Mouse (Mus musculus): Measurements from ENCODE around the gene Ptpra. TPM values are rescaled to one million over a fixed set of nuclear protein-coding genes. Genes with fewer than 3 reads are reported as not detected.

Ptpra gene
- polyA plus RNA-seq, 1 experiment from 2014 or later: 90.4 TPM

- in situ Hi-C loops (cut with MboI; ENCODE audit: low pct_unique_long_range_greater_than_20kb): no loop called here
- H3K27me3 ChIP-seq: no peaks in the 10 kb centered on the region
- no peak for TF ChIP-seq CTCF (IDR thresholded peaks at IDR 0.05)
- ChIA-PET CTCF (interaction anchor here (0.7 to 2.9 kb wide), 5 partner anchors 10 to 34 kb away, joined by 3 to 16 read pairs (median 3); no protein-coding TSS in a partner anchor), POLR2A (interaction anchor here (0.6 to 1.5 kb wide), 2 partner anchors 10 to 1668 kb away, joined by 4 to 7 read pairs; no protein-coding TSS in a partner anchor)
- DNase-seq (ENCODE audit: low read depth, low spot score) (peak; percentile 20), ATAC-seq (peak; percentile 40)
Observed at GRCm38 (mm10) chr2:130423397-130424125, 26.5 kb upstream of the Ptpra start.

GRCm38 (mm10) chr2:130424126-130424853, 25.8 kb upstream of the Ptpra start, which contains the start of the genes Vps16 and Pced1a:
TSS of gene Vps16 (plus strand) at chr2:130424339.
TSS of gene Pced1a (minus strand) at chr2:130424701.
- peak; percentile 39 for DNase-seq (ENCODE audit: low read depth, low spot score)
- CTCF ChIA-PET: interaction anchor here (0.7 to 2.9 kb wide), 6 partner anchors 9 to 67 kb away, joined by 3 to 16 read pairs (median 4); no protein-coding TSS in a partner anchor
- in situ Hi-C loops (cut with MboI; ENCODE audit: low pct_unique_long_range_greater_than_20kb): no loop called here

GRCm38 (mm10) chr2:130425112-130425511, 25.0 kb upstream of the Ptpra start:
- ChIA-PET CTCF (interaction anchor here (0.9 to 1.8 kb wide), 6 partner anchors 8 to 139 kb away, joined by 3 to 9 read pairs (median 4); partner anchors contain the start of gene Mrps26), POLR2A (interaction anchor here (1.5 kb wide), 1 partner anchor 9 kb away, joined by 4 read pairs; no protein-coding TSS in a partner anchor)
- DNase-seq (ENCODE audit: low read depth, low spot score) (no peak), ATAC-seq (no peak)
- no peak for TF ChIP-seq CTCF (IDR thresholded peaks at IDR 0.05)
- in situ Hi-C loops (cut with MboI; ENCODE audit: low pct_unique_long_range_greater_than_20kb): no loop called here
- H3K27me3 ChIP-seq: no peaks in the 10 kb centered on the region

More at GRCm38 (mm10) chr2:130424126-130424853, 25.8 kb upstream of the Ptpra start, which contains the start of the genes Vps16 and Pced1a:
- TF ChIP-seq CTCF (IDR thresholded peaks at IDR 0.05): no peak
- H3K27me3 ChIP-seq: no peaks in the 10 kb centered on the region
- ATAC-seq: peak; percentile 90
- POLR2A ChIA-PET: interaction anchor here (0.5 to 1.5 kb wide), 2 partner anchors 9 to 12 kb away, joined by 3 to 4 read pairs; no protein-coding TSS in a partner anchor

GRCm38 (mm10) chr2:130429851-130430250, 20.2 kb upstream of the Ptpra start:
- ChIA-PET POLR2A (interaction anchor here (0.6 kb wide), 2 partner anchors 45 to 96 kb away, joined by 3 to 5 read pairs; no protein-coding TSS in a partner anchor), CTCF (no interaction called here)
- in situ Hi-C loops (cut with MboI; ENCODE audit: low pct_unique_long_range_greater_than_20kb): no loop called here
- ATAC-seq: no peak
- DNase-seq (ENCODE audit: low read depth, low spot score): no peak
- no peak for TF ChIP-seq CTCF (IDR thresholded peaks at IDR 0.05)
- no peaks in the 10 kb centered on the region for H3K27me3 ChIP-seq

- DNase-seq (ENCODE audit: low read depth, low spot score): no peak
- no peak for ATAC-seq
- POLR2A ChIA-PET: interaction anchor here (0.6 kb wide), 1 partner anchor 95 kb away, joined by 3 read pairs; no protein-coding TSS in a partner anchor
- no peaks in the 10 kb centered on the region for H3K27me3 ChIP-seq
- CTCF ChIA-PET: no interaction called here
- no peak for TF ChIP-seq CTCF (IDR thresholded peaks at IDR 0.05)
- in situ Hi-C loops (cut with MboI; ENCODE audit: low pct_unique_long_range_greater_than_20kb): no loop called here
Observed at GRCm38 (mm10) chr2:130430484-130430883, 19.6 kb upstream of the Ptpra start.

GRCm38 (mm10) chr2:130432157-130432556, 17.9 kb upstream of the Ptpra start:
- H3K27me3 ChIP-seq: no peaks in the 10 kb centered on the region
- in situ Hi-C loops (cut with MboI; ENCODE audit: low pct_unique_long_range_greater_than_20kb): no loop called here
- TF ChIP-seq CTCF (IDR thresholded peaks at IDR 0.05): no peak
- POLR2A ChIA-PET: no interaction called here
- ATAC-seq: no peak
- CTCF ChIA-PET: interaction anchor here (1.2 to 2.4 kb wide), 3 partner anchors 8 to 19 kb away, joined by 3 to 9 read pairs (median 3); partner anchors contain the start of genes Pced1a and Vps16
- DNase-seq (ENCODE audit: low read depth, low spot score): no peak

GRCm38 (mm10) chr2:130433152-130433551, 16.9 kb upstream of the Ptpra start:
- in situ Hi-C loops (cut with MboI; ENCODE audit: low pct_unique_long_range_greater_than_20kb): no loop called here
- no peak for TF ChIP-seq CTCF (IDR thresholded peaks at IDR 0.05)
- ATAC-seq: no peak
- CTCF ChIA-PET: interaction anchor here (0.8 to 2.4 kb wide), 5 partner anchors 9 to 44 kb away, joined by 3 to 9 read pairs (median 3); partner anchors contain the start of genes Pced1a and Vps16
- no peak for DNase-seq (ENCODE audit: low read depth, low spot score)
- POLR2A ChIA-PET: interaction anchor here (0.6 to 1.7 kb wide), 2 partner anchors 9 to 42 kb away, joined by 4 to 12 read pairs; partner anchors contain the start of genes Pced1a and Vps16
- no peaks in the 10 kb centered on the region for H3K27me3 ChIP-seq

GRCm38 (mm10) chr2:130436769-130437168, 13.3 kb upstream of the Ptpra start:
- ChIA-PET POLR2A (interaction anchor here (0.7 kb wide), 1 partner anchor 12 kb away, joined by 3 read pairs; the partner anchor contains the start of gene Pced1a), CTCF (interaction anchor here (0.6 to 1.4 kb wide), 4 partner anchors 8 to 48 kb away, joined by 3 to 4 read pairs (median 3); partner anchors contain the start of gene Vps16)
- in situ Hi-C loops (cut with MboI; ENCODE audit: low pct_unique_long_range_greater_than_20kb): no loop called here
- no peak for ATAC-seq
- no peak for DNase-seq (ENCODE audit: low read depth, low spot score)
- H3K27me3 ChIP-seq: no peaks in the 10 kb centered on the region
- no peak for TF ChIP-seq CTCF (IDR thresholded peaks at IDR 0.05)

- CTCF ChIA-PET: no interaction called here
- ATAC-seq: no peak
- in situ Hi-C loops (cut with MboI; ENCODE audit: low pct_unique_long_range_greater_than_20kb): no loop called here
Observed at GRCm38 (mm10) chr2:130438861-130439260, 11.2 kb upstream of the Ptpra start.

More at GRCm38 (mm10) chr2:130438861-130439260, 11.2 kb upstream of the Ptpra start:
- DNase-seq (ENCODE audit: low read depth, low spot score): no peak
- TF ChIP-seq CTCF (IDR thresholded peaks at IDR 0.05): no peak
- POLR2A ChIA-PET: no interaction called here
- no peaks in the 10 kb centered on the region for H3K27me3 ChIP-seq

All from Patski (cell line).